Mouse (Mus musculus): ENCODE data around the gene Nek11. TPM values are rescaled to one million over a fixed set of nuclear protein-coding genes. Genes with fewer than 3 reads are reported as not detected.

Nek11 gene
- 3.0 and 3.2 TPM in 2 replicates for polyA plus RNA-seq (2015; fragmentation: Nextera tagmentation; extraction: Ambion mirVana)

GRCm38 (mm10) chr9:105395218-105395627 lies at the start of gene Nek11, which contains the start of gene Aste1:
TSS of gene Nek11 (minus strand) at chr9:105395524.
TSS of gene Aste1 (plus strand) at chr9:105395392.
- Histone ChIP-seq H3K9ac (ENCODE audit: low read depth, low read length) (peak within 1 kb of the TSS; percentile 78), H3K9me3 (ENCODE audit: control insufficient read depth, low read length) (no peaks in the 10 kb centered on the region), H3K36me3 (ENCODE audit: control insufficient read depth, insufficient read depth, low read length) (peaks cover 3% of the 10 kb centered on the region; the same call in 1 of the 2 replicates), H3K4me2 (ENCODE audit: low read length) (peak within 1 kb of the TSS; percentile 87), H3K4me1 (ENCODE audit: control insufficient read depth, insufficient read depth, low read depth, low read length) (peaks cover 12% of the 10 kb centered on the region), H3K27ac (ENCODE audit: low read depth, low read length) (peak within 1 kb of the TSS; percentile 86), H3K27me3 (replicated peaks; ENCODE audit: control insufficient read depth, insufficient read depth, low read length) (no peaks in the 10 kb centered on the region), H3K4me3 (ENCODE audit: low read length) (peak within 1 kb of the TSS; percentile 79)
- under 1% methylated on average over 41 of the region's 44 CpGs for WGBS
- ATAC-seq: peak; percentile 98

GRCm38 (mm10) chr9:105408549-105408948 lies 13.2 kb upstream of the Nek11 start:
- Histone ChIP-seq H3K4me3 (ENCODE audit: low read length) (no peak overlapping the region), H3K9ac (ENCODE audit: low read depth, low read length) (no peak overlapping the region), H3K4me1 (ENCODE audit: control insufficient read depth, insufficient read depth, low read depth, low read length) (no peaks in the 10 kb centered on the region), H3K27ac (ENCODE audit: low read depth, low read length) (no peak overlapping the region), H3K36me3 (ENCODE audit: control insufficient read depth, insufficient read depth, low read length) (peaks cover 7% of the 10 kb centered on the region), H3K4me2 (ENCODE audit: low read length) (no peak overlapping the region), H3K9me3 (ENCODE audit: control insufficient read depth, low read length) (no peaks in the 10 kb centered on the region), H3K27me3 (replicated peaks; ENCODE audit: control insufficient read depth, insufficient read depth, low read length) (no peaks in the 10 kb centered on the region)
- WGBS: 97% methylated on average over 6 of the region's 6 CpGs
- ATAC-seq: no peak

- peaks cover 3% of the 10 kb centered on the region; the same call in 1 of the 2 replicates for H3K36me3 ChIP-seq (ENCODE audit: control insufficient read depth, insufficient read depth, low read length)
- peak overlapping the region; percentile 78 for H3K9ac ChIP-seq (ENCODE audit: low read depth, low read length)
- H3K9me3 ChIP-seq (ENCODE audit: control insufficient read depth, low read length): no peaks in the 10 kb centered on the region
- ATAC-seq: no peak
- H3K4me3 ChIP-seq (ENCODE audit: low read length): peak overlapping the region; percentile 79
- H3K4me2 ChIP-seq (ENCODE audit: low read length): peak overlapping the region; percentile 87
- no peaks in the 10 kb centered on the region for H3K27me3 ChIP-seq (replicated peaks; ENCODE audit: control insufficient read depth, insufficient read depth, low read length)
- peaks cover 12% of the 10 kb centered on the region for H3K4me1 ChIP-seq (ENCODE audit: control insufficient read depth, insufficient read depth, low read depth, low read length)
- WGBS: 15% methylated on average over 11 of the region's 11 CpGs
- H3K27ac ChIP-seq (ENCODE audit: low read depth, low read length): no peak overlapping the region; the same call in 1 of the 2 replicates
Measured at GRCm38 (mm10) chr9:105394720-105395119, 604 bp downstream of the Nek11 start.

- no peaks in the 10 kb centered on the region for H3K9me3 ChIP-seq (ENCODE audit: control insufficient read depth, low read length)
- H3K36me3 ChIP-seq (ENCODE audit: control insufficient read depth, insufficient read depth, low read length): no peaks in the 10 kb centered on the region
- no peak overlapping the region for H3K4me3 ChIP-seq (ENCODE audit: low read length)
- WGBS: 51% methylated on average over 5 of the region's 5 CpGs
- no peak overlapping the region for H3K27ac ChIP-seq (ENCODE audit: low read depth, low read length)
- H3K4me1 ChIP-seq (ENCODE audit: control insufficient read depth, insufficient read depth, low read depth, low read length): no peaks in the 10 kb centered on the region; the same call in 1 of the 2 replicates
- H3K4me2 ChIP-seq (ENCODE audit: low read length): no peak overlapping the region
- H3K9ac ChIP-seq (ENCODE audit: low read depth, low read length): no peak overlapping the region
- no peak for ATAC-seq
- H3K27me3 ChIP-seq (replicated peaks; ENCODE audit: control insufficient read depth, insufficient read depth, low read length): no peaks in the 10 kb centered on the region
Measured at GRCm38 (mm10) chr9:105390616-105391015, 4.7 kb downstream of the Nek11 start.

GRCm38 (mm10) chr9:105389289-105389688 lies 6.0 kb downstream of the Nek11 start:
- Histone ChIP-seq H3K4me2 (ENCODE audit: low read length) (no peak overlapping the region), H3K4me1 (ENCODE audit: control insufficient read depth, insufficient read depth, low read depth, low read length) (no peaks in the 10 kb centered on the region), H3K9me3 (ENCODE audit: control insufficient read depth, low read length) (no peaks in the 10 kb centered on the region), H3K9ac (ENCODE audit: low read depth, low read length) (no peak overlapping the region), H3K27me3 (replicated peaks; ENCODE audit: control insufficient read depth, insufficient read depth, low read length) (no peaks in the 10 kb centered on the region), H3K4me3 (ENCODE audit: low read length) (no peak overlapping the region), H3K36me3 (ENCODE audit: control insufficient read depth, insufficient read depth, low read length) (no peaks in the 10 kb centered on the region), H3K27ac (ENCODE audit: low read depth, low read length) (no peak overlapping the region)
- 17% methylated on average over 4 of the region's 4 CpGs for WGBS
- ATAC-seq: no peak

GRCm38 (mm10) chr9:105387403-105387802 lies 7.9 kb downstream of the Nek11 start:
- 88% methylated on average over 5 of the region's 5 CpGs for whole genome bisulfite sequencing
- Histone ChIP-seq H3K4me1 (ENCODE audit: control insufficient read depth, insufficient read depth, low read depth, low read length) (no peaks in the 10 kb centered on the region), H3K27me3 (replicated peaks; ENCODE audit: control insufficient read depth, insufficient read depth, low read length) (no peaks in the 10 kb centered on the region), H3K9me3 (ENCODE audit: control insufficient read depth, low read length) (no peaks in the 10 kb centered on the region), H3K36me3 (ENCODE audit: control insufficient read depth, insufficient read depth, low read length) (no peaks in the 10 kb centered on the region), H3K9ac (ENCODE audit: low read depth, low read length) (no peak overlapping the region), H3K27ac (ENCODE audit: low read depth, low read length) (no peak overlapping the region), H3K4me3 (ENCODE audit: low read length) (no peak overlapping the region), H3K4me2 (ENCODE audit: low read length) (no peak overlapping the region)
- ATAC-seq: no peak

GRCm38 (mm10) chr9:105379533-105380145 lies 15.7 kb downstream of the Nek11 start:
- H3K4me2 ChIP-seq (ENCODE audit: low read length): no peak overlapping the region
- H3K9ac ChIP-seq (ENCODE audit: low read depth, low read length): no peak overlapping the region
- H3K9me3 ChIP-seq (ENCODE audit: control insufficient read depth, low read length): no peaks in the 10 kb centered on the region
- ATAC-seq: peak; percentile 79; the same call in 1 of the 2 replicates
- no peaks in the 10 kb centered on the region for H3K36me3 ChIP-seq (ENCODE audit: control insufficient read depth, insufficient read depth, low read length)
- no peak overlapping the region for H3K4me3 ChIP-seq (ENCODE audit: low read length)
- no peaks in the 10 kb centered on the region for H3K27me3 ChIP-seq (replicated peaks; ENCODE audit: control insufficient read depth, insufficient read depth, low read length)
- H3K4me1 ChIP-seq (ENCODE audit: control insufficient read depth, insufficient read depth, low read depth, low read length): peaks cover 4% of the 10 kb centered on the region; the same call in 1 of the 2 replicates
- no peak overlapping the region for H3K27ac ChIP-seq (ENCODE audit: low read depth, low read length)
- 44% methylated on average over 8 of the region's 8 CpGs for WGBS

- H3K9me3 ChIP-seq (ENCODE audit: control insufficient read depth, low read length): no peaks in the 10 kb centered on the region
- no peak overlapping the region for H3K27ac ChIP-seq (ENCODE audit: low read depth, low read length)
- 79% methylated on average over 3 of the region's 3 CpGs for WGBS
- H3K27me3 ChIP-seq (replicated peaks; ENCODE audit: control insufficient read depth, insufficient read depth, low read length): no peaks in the 10 kb centered on the region
- H3K4me3 ChIP-seq (ENCODE audit: low read length): no peak overlapping the region
- peaks cover 4% of the 10 kb centered on the region; the same call in 1 of the 2 replicates for H3K4me1 ChIP-seq (ENCODE audit: control insufficient read depth, insufficient read depth, low read depth, low read length)
- H3K36me3 ChIP-seq (ENCODE audit: control insufficient read depth, insufficient read depth, low read length): no peaks in the 10 kb centered on the region
- no peak overlapping the region for H3K9ac ChIP-seq (ENCODE audit: low read depth, low read length)
- ATAC-seq: no peak
- H3K4me2 ChIP-seq (ENCODE audit: low read length): no peak overlapping the region
Measured at GRCm38 (mm10) chr9:105377622-105378021, 17.7 kb downstream of the Nek11 start.

- Histone ChIP-seq H3K36me3 (ENCODE audit: control insufficient read depth, insufficient read depth, low read length) (no peaks in the 10 kb centered on the region), H3K9me3 (ENCODE audit: control insufficient read depth, low read length) (no peaks in the 10 kb centered on the region), H3K4me2 (ENCODE audit: low read length) (no peak overlapping the region), H3K4me3 (ENCODE audit: low read length) (no peak overlapping the region), H3K27ac (ENCODE audit: low read depth, low read length) (no peak overlapping the region), H3K9ac (ENCODE audit: low read depth, low read length) (no peak overlapping the region), H3K27me3 (replicated peaks; ENCODE audit: control insufficient read depth, insufficient read depth, low read length) (no peaks in the 10 kb centered on the region), H3K4me1 (ENCODE audit: control insufficient read depth, insufficient read depth, low read depth, low read length) (peaks cover 4% of the 10 kb centered on the region; the same call in 1 of the 2 replicates)
- WGBS: 77% methylated on average over 7 of the region's 7 CpGs
- no peak for ATAC-seq
Measured at GRCm38 (mm10) chr9:105376954-105377530, 18.3 kb downstream of the Nek11 start.

Measured in hindbrain, embryonic 16.5 days (tissue).